Mouse (Mus musculus): ENCODE results near the gene Hist1h2ad.
"Not testable (repeated sequence)": the region's sequence is repeated elsewhere in the genome, so short reads cannot be mapped to it uniquely, and the experiment has no call there.

Hist1h2ad gene

DNA sequence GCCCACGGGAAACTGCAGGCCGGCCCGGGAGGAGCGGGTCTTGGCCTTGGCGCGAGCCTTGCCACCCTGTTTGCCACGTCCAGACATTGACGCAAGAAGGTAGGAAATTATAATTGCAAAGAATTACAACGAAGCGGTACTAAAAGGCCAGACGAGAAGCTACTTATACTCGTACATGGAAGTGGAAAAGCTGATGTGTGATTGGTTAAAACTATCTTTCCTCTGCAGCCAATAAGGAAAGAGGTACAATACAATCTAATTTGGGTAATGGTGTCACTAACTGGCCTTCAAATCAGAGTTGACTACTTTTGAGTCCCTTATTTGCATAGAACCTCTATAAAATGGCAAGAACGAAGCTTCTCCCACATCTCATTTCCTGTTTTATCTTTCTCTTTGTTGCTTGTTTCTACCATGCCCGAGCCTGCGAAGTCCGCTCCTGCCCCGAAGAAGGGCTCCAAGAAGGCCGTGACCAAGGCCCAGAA is 3.1 kb upstream of the Hist1h2ad start, which contains the start of the genes Hist1h2ae and Hist1h2bg:
Gene Hist1h2ae (minus strand): TSS at position 199 of the 482 bp plus-strand sequence.
Gene Hist1h2bg (plus strand): TSS at position 375 of the 482 bp plus-strand sequence.
- H3K36me3 ChIP-seq (ENCODE audit: control insufficient read depth, insufficient read depth, low read length, poor library complexity, severe bottlenecking), result no peaks in the 10 kb centered on the region
- peak; percentile 95 for DNase-seq (ENCODE audit: low read depth, low spot score)
- H3K27me3 ChIP-seq (ENCODE audit: control insufficient read depth, insufficient read depth, low read length, poor library complexity, severe bottlenecking), result no peaks in the 10 kb centered on the region

DNA sequence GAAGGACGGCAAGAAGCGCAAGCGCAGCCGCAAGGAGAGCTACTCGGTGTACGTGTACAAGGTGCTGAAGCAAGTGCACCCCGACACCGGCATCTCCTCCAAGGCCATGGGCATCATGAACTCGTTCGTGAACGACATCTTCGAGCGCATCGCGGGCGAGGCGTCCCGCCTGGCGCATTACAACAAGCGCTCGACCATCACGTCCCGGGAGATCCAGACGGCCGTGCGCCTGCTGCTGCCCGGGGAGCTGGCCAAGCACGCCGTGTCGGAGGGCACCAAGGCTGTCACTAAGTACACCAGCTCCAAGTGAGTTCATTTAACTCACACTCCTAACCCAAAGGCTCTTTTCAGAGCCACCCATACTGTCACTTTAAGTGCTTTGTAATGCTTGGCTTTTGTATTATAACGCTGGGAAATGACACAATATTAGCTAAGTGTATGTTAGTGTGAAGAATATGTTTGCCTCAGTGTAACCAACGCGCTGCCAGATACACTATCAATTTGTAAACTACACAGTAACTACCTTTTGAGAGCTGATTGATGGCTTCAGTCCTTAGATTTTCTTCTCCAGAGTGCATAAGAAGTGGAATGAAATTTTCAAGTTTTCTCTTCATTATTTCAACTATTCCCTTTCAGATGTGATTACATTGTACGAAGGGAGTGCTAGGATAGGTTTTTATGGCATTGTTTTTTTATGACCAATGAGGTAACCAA is 2.5 kb upstream of the Hist1h2ad start:
- H3K36me3 ChIP-seq (ENCODE audit: control insufficient read depth, insufficient read depth, low read length, poor library complexity, severe bottlenecking); H3K27me3 ChIP-seq (ENCODE audit: control insufficient read depth, insufficient read depth, low read length, poor library complexity, severe bottlenecking): not testable (repeated sequence)
- peak; percentile 38 for DNase-seq (ENCODE audit: low read depth, low spot score)

DNA sequence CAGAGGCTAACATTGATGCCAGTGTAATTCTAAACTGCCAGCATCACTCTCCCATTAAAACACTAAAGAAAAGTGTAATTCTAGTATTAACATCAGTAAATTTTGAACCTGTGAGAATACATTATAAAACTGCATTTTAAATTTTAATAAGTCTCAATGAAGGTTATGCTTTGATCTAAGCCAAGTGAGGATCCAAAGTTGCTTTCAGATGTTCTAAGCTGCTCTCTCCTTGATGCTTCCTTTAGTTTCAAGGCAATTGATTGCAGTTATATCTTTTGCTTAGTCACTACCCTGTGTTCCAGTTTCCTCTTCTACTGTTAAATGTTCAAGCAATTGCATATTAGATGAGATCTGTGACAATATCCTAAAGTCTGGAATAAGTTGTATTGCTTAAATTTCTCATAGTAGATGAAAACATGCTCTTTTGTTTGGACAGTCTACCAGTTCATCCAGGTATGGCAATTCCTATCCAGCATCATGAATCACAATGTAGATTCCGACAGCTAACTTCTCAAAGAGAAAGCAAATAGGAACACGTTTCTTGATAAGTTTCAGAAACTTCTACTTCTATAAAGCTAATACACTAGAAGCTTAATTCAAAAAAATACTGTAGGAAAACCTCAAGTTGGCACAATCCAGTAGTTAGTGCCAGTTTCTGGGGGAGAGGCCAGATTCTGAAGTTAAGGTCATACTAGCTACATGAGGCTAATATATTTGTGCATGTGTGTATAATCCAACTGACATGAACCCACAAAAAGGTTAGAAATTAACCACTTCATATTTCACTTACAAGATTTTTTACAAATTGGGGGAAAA is 1.8 kb upstream of the Hist1h2ad start:
- Histone ChIP-seq H3K36me3 (ENCODE audit: control insufficient read depth, insufficient read depth, low read length, poor library complexity, severe bottlenecking) (no peaks in the 10 kb centered on the region), H3K27me3 (ENCODE audit: control insufficient read depth, insufficient read depth, low read length, poor library complexity, severe bottlenecking) (no peaks in the 10 kb centered on the region)
- DNase-seq (ENCODE audit: low read depth, low spot score), result peak; percentile 13

DNA sequence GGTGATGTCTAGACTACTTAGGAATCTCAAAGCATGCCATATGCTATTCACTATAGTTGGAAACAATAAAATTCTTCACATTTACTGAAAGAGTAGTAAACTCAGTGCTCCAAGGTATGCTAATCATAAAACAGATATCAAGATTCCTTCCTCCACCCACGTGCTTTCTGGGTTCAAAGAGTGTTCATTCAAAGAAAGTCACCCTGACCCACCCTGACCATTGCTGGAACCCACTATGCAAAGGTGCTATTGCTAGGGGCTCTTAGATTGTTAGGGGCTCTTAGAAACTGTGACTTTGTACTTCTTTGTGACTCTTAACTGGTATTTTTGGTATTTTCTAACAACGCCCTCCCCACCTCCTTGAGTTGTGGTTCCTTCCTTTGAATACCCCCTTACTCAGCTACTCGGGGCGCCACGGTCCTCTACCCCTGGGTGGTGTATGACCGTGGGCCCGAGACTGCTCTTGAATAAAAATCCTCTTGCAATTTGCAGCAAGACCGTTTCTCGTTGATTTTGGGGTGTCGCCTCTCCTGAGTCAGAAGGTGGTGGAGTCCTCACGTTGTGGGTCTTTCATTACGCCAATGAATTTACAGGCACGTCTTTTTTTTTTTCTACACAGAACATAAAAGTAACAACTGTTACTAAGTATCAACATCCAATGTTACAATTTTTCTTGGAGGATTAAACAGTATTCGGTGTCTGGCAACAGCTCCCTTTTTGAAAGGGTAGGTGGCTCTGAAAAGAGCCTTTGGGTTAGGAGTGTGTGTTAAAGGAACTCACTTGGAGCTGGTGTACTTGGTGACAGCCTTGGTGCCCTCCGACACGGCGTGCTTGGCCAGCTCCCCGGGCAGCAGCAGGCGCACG is 915 bp upstream of the Hist1h2ad start:
- not testable (repeated sequence) for H3K36me3 ChIP-seq (ENCODE audit: control insufficient read depth, insufficient read depth, low read length, poor library complexity, severe bottlenecking); H3K27me3 ChIP-seq (ENCODE audit: control insufficient read depth, insufficient read depth, low read length, poor library complexity, severe bottlenecking)
- DNase-seq (ENCODE audit: low read depth, low spot score), result peak; percentile 30

DNA sequence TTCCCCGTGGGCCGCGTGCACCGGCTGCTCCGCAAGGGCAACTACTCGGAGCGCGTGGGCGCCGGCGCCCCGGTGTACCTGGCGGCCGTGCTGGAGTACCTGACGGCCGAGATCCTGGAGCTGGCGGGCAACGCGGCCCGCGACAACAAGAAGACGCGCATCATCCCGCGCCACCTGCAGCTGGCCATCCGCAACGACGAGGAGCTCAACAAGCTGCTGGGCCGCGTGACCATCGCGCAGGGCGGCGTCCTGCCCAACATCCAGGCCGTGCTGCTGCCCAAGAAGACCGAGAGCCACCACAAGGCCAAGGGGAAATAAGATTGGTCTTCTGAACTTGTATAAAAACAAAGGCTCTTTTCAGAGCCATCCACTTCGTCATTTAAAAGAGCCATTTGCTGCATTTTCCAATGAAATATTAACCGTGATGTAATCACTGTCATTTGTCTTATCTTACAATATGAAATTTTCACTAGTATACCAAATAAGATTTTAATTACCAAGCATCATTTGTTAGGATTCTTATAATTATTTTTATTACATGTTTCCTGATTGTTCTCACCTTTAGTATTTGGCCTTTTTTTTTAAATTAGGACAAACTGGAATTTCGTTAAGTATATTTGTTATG is 477 bp downstream of the Hist1h2ad start:
- H3K36me3 ChIP-seq (ENCODE audit: control insufficient read depth, insufficient read depth, low read length, poor library complexity, severe bottlenecking); H3K27me3 ChIP-seq (ENCODE audit: control insufficient read depth, insufficient read depth, low read length, poor library complexity, severe bottlenecking): not testable (repeated sequence)
- DNase-seq (ENCODE audit: low read depth, low spot score), result peak; percentile 50

DNA sequence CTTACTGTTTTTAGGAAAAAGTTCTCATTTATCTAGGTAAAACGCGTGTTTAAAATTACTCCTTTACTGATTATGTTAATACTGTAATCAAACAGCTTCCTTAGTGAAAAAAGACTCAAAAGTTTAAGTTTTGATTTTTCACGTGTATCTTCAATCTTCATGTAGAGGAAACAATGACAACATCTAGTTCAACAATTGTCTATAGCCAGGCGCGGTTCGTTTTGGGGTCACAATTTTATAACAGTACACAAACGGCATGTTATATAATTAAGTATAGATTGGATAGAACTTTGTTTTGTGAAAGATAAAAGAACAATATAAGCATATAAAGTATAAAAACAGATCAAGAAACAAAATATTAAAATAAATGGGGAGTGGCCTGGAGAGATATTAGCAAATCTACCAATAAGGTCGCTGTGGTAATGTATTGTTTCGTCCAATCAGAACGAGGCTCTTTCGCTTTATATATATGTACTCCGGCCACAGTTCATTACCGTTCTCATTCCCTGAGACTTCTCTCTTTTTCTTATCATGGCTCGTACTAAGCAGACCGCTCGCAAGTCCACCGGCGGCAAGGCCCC is 1.2 kb downstream of the Hist1h2ad start, which contains the start of gene Hist1h3d:
Gene Hist1h3d (plus strand): TSS at position 493 of the 581 bp plus-strand sequence.
- Histone ChIP-seq H3K27me3 (ENCODE audit: control insufficient read depth, insufficient read depth, low read length, poor library complexity, severe bottlenecking) (no peaks in the 10 kb centered on the region), H3K36me3 (ENCODE audit: control insufficient read depth, insufficient read depth, low read length, poor library complexity, severe bottlenecking) (no peaks in the 10 kb centered on the region)
- peak; percentile 92 for DNase-seq (ENCODE audit: low read depth, low spot score)

DNA sequence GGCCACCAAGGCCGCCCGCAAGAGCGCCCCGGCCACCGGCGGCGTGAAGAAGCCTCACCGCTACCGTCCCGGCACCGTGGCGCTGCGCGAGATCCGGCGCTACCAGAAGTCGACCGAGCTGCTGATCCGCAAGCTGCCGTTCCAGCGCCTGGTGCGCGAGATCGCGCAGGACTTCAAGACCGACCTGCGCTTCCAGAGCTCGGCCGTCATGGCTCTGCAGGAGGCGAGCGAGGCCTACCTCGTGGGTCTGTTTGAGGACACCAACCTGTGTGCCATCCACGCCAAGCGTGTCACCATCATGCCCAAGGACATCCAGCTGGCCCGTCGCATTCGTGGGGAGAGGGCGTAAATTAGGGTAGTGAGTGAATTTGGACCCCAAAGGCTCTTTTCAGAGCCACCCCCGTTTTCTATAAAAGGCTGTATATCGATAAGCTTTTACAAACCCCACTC is 1.7 kb downstream of the Hist1h2ad start:
- H3K27me3 ChIP-seq (ENCODE audit: control insufficient read depth, insufficient read depth, low read length, poor library complexity, severe bottlenecking); H3K36me3 ChIP-seq (ENCODE audit: control insufficient read depth, insufficient read depth, low read length, poor library complexity, severe bottlenecking): not testable (repeated sequence)
- peak; percentile 18 for DNase-seq (ENCODE audit: low read depth, low spot score)

DNA sequence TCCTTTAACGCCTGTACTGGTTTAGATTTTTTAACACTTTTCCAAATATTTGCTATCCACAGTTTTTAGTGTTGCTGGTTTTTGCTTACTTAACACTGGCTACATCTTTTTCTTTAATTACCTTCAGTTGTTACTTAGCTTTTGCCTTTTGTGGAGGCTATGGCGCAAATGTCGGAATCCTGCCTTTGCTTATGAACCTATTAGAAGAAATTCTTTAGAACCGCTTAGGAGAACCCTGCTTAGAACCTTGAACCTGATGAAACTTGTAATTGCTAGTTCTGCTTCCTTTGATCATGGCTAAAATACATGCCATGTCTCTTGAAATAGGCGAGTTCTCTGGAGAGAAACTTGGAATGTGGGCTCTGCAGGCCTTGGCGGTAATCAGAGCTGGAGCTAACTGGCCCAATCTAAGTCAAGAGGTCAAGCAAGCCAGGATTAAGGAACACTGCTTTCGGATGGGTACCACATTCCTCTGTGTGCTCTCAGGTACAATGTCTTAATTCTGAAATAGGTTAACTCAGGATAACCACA is 2.2 kb downstream of the Hist1h2ad start:
- H3K36me3 ChIP-seq (ENCODE audit: control insufficient read depth, insufficient read depth, low read length, poor library complexity, severe bottlenecking), result no peaks in the 10 kb centered on the region
- H3K27me3 ChIP-seq (ENCODE audit: control insufficient read depth, insufficient read depth, low read length, poor library complexity, severe bottlenecking), result no peaks in the 10 kb centered on the region
- DNase-seq (ENCODE audit: low read depth, low spot score), result no peak

DNA sequence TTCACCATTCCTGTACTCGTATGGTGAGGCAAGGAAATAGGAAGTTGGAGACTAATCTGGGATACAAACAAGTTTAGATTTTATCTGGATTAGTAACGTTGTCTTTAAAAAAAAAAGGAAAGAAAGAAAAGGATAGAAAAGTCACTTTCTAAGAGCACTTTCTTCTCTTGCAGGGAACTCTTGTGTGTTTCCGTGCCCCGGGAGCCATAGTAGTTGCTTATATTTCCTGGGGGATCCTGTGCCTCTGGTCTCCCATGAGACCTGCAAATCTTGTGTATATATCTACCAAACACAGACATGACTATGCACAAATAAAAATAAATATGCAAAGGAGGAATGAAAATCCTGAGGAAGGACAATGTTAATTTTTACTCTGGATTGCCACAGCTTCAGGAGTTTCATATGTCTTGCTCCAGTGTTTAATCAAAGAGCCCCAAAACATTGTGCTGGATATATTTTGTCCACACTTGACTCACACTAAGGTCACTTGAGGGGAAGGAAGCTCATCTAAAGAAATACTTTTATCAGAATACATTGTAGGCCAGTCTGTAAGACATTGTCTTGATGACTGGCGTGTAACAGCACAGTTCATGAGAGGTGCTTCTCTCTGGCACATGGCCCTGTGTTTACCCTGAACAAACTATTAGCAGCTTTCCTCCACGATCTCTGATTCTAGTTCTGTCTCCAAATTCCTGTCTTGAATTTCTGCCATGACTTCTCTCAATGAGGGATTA is 2.9 kb downstream of the Hist1h2ad start:
- H3K36me3 ChIP-seq (ENCODE audit: control insufficient read depth, insufficient read depth, low read length, poor library complexity, severe bottlenecking), result no peaks in the 10 kb centered on the region
- no peak for DNase-seq (ENCODE audit: low read depth, low spot score)
- no peaks in the 10 kb centered on the region for H3K27me3 ChIP-seq (ENCODE audit: control insufficient read depth, insufficient read depth, low read length, poor library complexity, severe bottlenecking)

DNA sequence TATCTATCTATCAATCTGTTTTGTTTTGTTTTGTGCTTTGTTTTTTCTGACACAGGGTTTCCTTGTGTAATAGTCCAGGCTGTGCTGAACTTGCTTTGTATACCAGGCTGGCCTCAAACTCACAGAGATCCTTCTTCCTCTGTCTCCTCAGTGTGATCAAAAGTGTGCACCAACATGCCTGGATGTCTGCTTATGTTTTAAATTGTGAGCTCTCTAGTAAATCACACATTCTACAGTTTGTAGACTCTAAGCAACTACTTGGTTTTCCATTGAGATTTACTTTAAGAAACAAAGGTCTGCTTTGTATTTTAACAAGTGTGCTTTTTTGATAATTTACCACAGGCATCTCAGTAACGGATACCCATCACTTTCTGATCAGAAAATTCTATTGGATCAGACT is 3.7 kb downstream of the Hist1h2ad start:
- H3K36me3 ChIP-seq (ENCODE audit: control insufficient read depth, insufficient read depth, low read length, poor library complexity, severe bottlenecking), result no peaks in the 10 kb centered on the region
- DNase-seq (ENCODE audit: low read depth, low spot score), result no peak
- H3K27me3 ChIP-seq (ENCODE audit: control insufficient read depth, insufficient read depth, low read length, poor library complexity, severe bottlenecking), result no peaks in the 10 kb centered on the region

DNA sequence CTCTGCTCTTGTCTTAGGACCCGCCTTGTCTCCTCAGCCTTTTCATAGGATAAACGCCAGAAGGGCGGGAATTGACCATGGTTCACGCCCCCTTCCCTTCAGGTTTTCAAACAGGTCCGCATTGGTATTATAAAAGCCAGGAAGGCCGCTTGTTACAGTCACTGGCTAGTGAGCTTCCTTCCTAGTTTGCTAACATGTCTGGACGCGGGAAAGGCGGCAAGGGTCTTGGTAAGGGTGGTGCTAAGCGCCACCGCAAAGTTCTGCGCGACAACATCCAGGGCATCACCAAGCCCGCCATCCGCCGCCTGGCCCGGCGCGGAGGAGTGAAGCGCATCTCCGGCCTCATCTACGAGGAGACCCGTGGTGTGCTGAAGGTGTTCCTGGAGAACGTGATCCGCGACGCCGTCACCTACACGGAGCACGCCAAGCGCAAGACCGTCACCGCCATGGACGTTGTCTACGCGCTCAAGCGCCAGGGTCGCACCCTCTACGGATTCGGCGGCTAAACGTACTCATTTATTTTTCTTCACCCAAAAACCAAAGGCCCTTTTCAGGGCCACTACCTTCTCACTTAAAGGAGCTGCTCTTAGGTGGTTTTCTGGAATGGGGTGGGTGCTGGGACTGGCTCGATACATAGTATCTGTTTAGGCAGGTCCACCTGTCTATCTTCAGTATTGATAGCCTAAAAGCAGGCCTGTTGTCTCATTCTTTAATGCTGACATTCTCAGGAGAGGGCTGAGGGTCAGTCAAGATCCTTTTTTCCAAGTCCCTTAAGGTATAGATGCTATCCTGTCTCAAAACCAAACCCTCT is 7.4 kb downstream of the Hist1h2ad start, which contains the start of gene Hist1h4d:
Gene Hist1h4d (plus strand): TSS at position 191 of the 811 bp plus-strand sequence.
- H3K36me3 ChIP-seq (ENCODE audit: control insufficient read depth, insufficient read depth, low read length, poor library complexity, severe bottlenecking), result no peaks in the 10 kb centered on the region
- no peaks in the 10 kb centered on the region for H3K27me3 ChIP-seq (ENCODE audit: control insufficient read depth, insufficient read depth, low read length, poor library complexity, severe bottlenecking)
- peak; percentile 97 for DNase-seq (ENCODE audit: low read depth, low spot score)

DNA sequence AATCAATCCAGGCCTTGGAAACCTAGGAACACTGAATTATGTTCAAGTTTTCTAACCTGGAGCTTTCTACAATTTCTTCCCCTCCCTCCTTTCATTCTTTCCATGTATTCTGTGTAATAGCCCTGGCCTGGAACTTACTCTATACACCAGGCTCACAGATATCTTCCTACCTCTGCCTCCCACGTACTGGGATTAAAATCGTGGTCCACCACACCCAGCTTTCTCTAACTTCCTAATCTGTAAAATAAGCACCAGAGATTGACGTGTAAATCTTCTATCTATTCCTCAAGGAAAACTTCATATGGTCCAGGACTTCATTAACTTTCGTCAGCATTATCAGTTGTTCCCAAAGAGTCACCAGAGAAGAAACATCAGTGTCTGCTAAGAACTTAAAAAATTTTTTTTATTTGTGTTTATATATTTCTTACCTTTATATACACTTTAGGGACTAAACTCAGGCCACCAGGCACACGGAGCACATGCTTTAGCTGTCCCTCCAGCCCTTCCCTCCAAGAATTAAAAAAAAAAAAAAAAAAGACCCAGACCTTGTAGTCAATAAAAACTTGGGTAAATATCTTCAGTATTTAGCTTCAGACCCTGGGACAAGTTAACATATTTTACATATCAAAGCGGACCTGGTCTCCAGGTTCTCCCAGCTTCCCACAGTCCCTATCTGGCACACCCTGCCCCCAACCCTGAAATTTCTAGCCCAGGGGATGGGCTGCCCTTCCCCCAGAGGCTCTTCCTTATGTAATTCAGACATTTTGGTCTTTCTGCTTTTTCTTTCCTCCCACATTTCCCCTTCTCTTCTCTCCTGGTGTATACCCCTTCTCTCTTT is 8.3 kb downstream of the Hist1h2ad start:
- no peaks in the 10 kb centered on the region for H3K27me3 ChIP-seq (ENCODE audit: control insufficient read depth, insufficient read depth, low read length, poor library complexity, severe bottlenecking)
- H3K36me3 ChIP-seq (ENCODE audit: control insufficient read depth, insufficient read depth, low read length, poor library complexity, severe bottlenecking), result no peaks in the 10 kb centered on the region
- no peak for DNase-seq (ENCODE audit: low read depth, low spot score)
